Mouse (Mus musculus): Measurements from ENCODE around the gene Rpl41. TPM values are rescaled to one million over a fixed set of nuclear protein-coding genes. Genes with fewer than 3 reads are reported as not detected.
"Not testable (repeated sequence)": the region's sequence is repeated elsewhere in the genome, so short reads cannot be mapped to it uniquely, and the experiment has no call there.

The Rpl41 gene
- polyA plus RNA-seq, 1 experiment = not detected

- 89% methylated on average over 9 of the region's 9 CpGs for WGBS
- no peak overlapping the region for H3K4me3 ChIP-seq (ENCODE audit: insufficient read depth, low read depth, low read length)
- H3K27ac ChIP-seq (ENCODE audit: insufficient read depth, low read depth, low read length) = no peak overlapping the region
- no peak for TF ChIP-seq CTCF (IDR thresholded peaks at IDR 0.05; ENCODE audit: insufficient read depth, low read depth, low read length)
- TF ChIP-seq POLR2A (IDR thresholded peaks at IDR 0.05; ENCODE audit: insufficient read depth, low read depth, low read length) = no peak
- 0 out of 2 replicates have a peak, but pooled peaks cover 4% of the 10 kb centered on the region for H3K4me1 ChIP-seq (ENCODE audit: control insufficient read depth, insufficient read depth, low read length)
Measured at GRCm38 (mm10) chr10:128509203-128509602, 39.9 kb downstream of the Rpl41 start.

- TF ChIP-seq POLR2A (IDR thresholded peaks at IDR 0.05; ENCODE audit: insufficient read depth, low read depth, low read length) = no peak
- no peak for TF ChIP-seq CTCF (IDR thresholded peaks at IDR 0.05; ENCODE audit: insufficient read depth, low read depth, low read length)
- 76% methylated on average over 9 of the region's 9 CpGs for WGBS
- H3K4me3 ChIP-seq (ENCODE audit: insufficient read depth, low read depth, low read length) = no peak overlapping the region
- H3K27ac ChIP-seq (ENCODE audit: insufficient read depth, low read depth, low read length) = no peak overlapping the region
- H3K4me1 ChIP-seq (ENCODE audit: control insufficient read depth, insufficient read depth, low read length) = 0 out of 2 replicates have a peak, but pooled peaks cover 4% of the 10 kb centered on the region
Measured at GRCm38 (mm10) chr10:128508260-128508659, 40.8 kb downstream of the Rpl41 start.

- Histone ChIP-seq H3K4me3 (ENCODE audit: insufficient read depth, low read depth, low read length) (no peak overlapping the region), H3K27ac (ENCODE audit: insufficient read depth, low read depth, low read length) (no peak overlapping the region), H3K4me1 (ENCODE audit: control insufficient read depth, insufficient read depth, low read length) (0 out of 2 replicates have a peak, but pooled peaks cover 4% of the 10 kb centered on the region)
- 98% methylated on average over 14 of the region's 14 CpGs for WGBS
- TF ChIP-seq POLR2A (IDR thresholded peaks at IDR 0.05; ENCODE audit: insufficient read depth, low read depth, low read length) = no peak
- TF ChIP-seq CTCF (IDR thresholded peaks at IDR 0.05; ENCODE audit: insufficient read depth, low read depth, low read length) = no peak
Measured at GRCm38 (mm10) chr10:128505974-128506373, 43.1 kb downstream of the Rpl41 start.

- not testable (repeated sequence) for H3K4me1 ChIP-seq (ENCODE audit: control insufficient read depth, insufficient read depth, low read length); H3K4me3 ChIP-seq (ENCODE audit: insufficient read depth, low read depth, low read length); H3K27ac ChIP-seq (ENCODE audit: insufficient read depth, low read depth, low read length)
- WGBS = 76% methylated on average over 5 of the region's 5 CpGs
Measured at GRCm38 (mm10) chr10:128505371-128505667, 43.8 kb downstream of the Rpl41 start.

- TF ChIP-seq POLR2A (IDR thresholded peaks at IDR 0.05; ENCODE audit: insufficient read depth, low read depth, low read length) (no peak), CTCF (IDR thresholded peaks at IDR 0.05; ENCODE audit: insufficient read depth, low read depth, low read length) (no peak)
- 71% methylated on average over 9 of the region's 9 CpGs for WGBS
- Histone ChIP-seq H3K4me1 (ENCODE audit: control insufficient read depth, insufficient read depth, low read length) (0 out of 2 replicates have a peak, but pooled peaks cover 4% of the 10 kb centered on the region), H3K4me3 (ENCODE audit: insufficient read depth, low read depth, low read length) (no peak overlapping the region), H3K27ac (ENCODE audit: insufficient read depth, low read depth, low read length) (no peak overlapping the region; the same call in 1 of the 2 replicates)
Measured at GRCm38 (mm10) chr10:128504641-128505370, 44.3 kb downstream of the Rpl41 start.

- no peak for TF ChIP-seq POLR2A (IDR thresholded peaks at IDR 0.05; ENCODE audit: insufficient read depth, low read depth, low read length)
- no peak for TF ChIP-seq CTCF (IDR thresholded peaks at IDR 0.05; ENCODE audit: insufficient read depth, low read depth, low read length)
- Histone ChIP-seq H3K4me1 (ENCODE audit: control insufficient read depth, insufficient read depth, low read length) (0 out of 2 replicates have a peak, but pooled peaks cover 4% of the 10 kb centered on the region), H3K4me3 (ENCODE audit: insufficient read depth, low read depth, low read length) (no peak overlapping the region), H3K27ac (ENCODE audit: insufficient read depth, low read depth, low read length) (no peak overlapping the region)
- WGBS = 86% methylated on average over 3 of the region's 3 CpGs
Measured at GRCm38 (mm10) chr10:128504012-128504411, 45.1 kb downstream of the Rpl41 start.

- WGBS = 80% methylated on average over 8 of the region's 8 CpGs
- H3K27ac ChIP-seq (ENCODE audit: insufficient read depth, low read depth, low read length) = no peak overlapping the region
- 0 out of 2 replicates have a peak, but pooled peaks cover 4% of the 10 kb centered on the region for H3K4me1 ChIP-seq (ENCODE audit: control insufficient read depth, insufficient read depth, low read length)
- TF ChIP-seq POLR2A (IDR thresholded peaks at IDR 0.05; ENCODE audit: insufficient read depth, low read depth, low read length) = no peak
- no peak for TF ChIP-seq CTCF (IDR thresholded peaks at IDR 0.05; ENCODE audit: insufficient read depth, low read depth, low read length)
- H3K4me3 ChIP-seq (ENCODE audit: insufficient read depth, low read depth, low read length) = no peak overlapping the region
Measured at GRCm38 (mm10) chr10:128503532-128503931, 45.6 kb downstream of the Rpl41 start.

GRCm38 (mm10) chr10:128502341-128502740 is 46.8 kb downstream of the Rpl41 start:
- Histone ChIP-seq H3K27ac (ENCODE audit: insufficient read depth, low read depth, low read length) (no peak overlapping the region), H3K4me3 (ENCODE audit: insufficient read depth, low read depth, low read length) (no peak overlapping the region), H3K4me1 (ENCODE audit: control insufficient read depth, insufficient read depth, low read length) (0 out of 2 replicates have a peak, but pooled peaks cover 4% of the 10 kb centered on the region)
- WGBS = 74% methylated on average over 5 of the region's 5 CpGs
- TF ChIP-seq POLR2A (IDR thresholded peaks at IDR 0.05; ENCODE audit: insufficient read depth, low read depth, low read length) (no peak), CTCF (IDR thresholded peaks at IDR 0.05; ENCODE audit: insufficient read depth, low read depth, low read length) (no peak)

- Histone ChIP-seq H3K4me3 (ENCODE audit: insufficient read depth, low read depth, low read length) (peak overlapping the region; percentile 61), H3K4me1 (ENCODE audit: control insufficient read depth, insufficient read depth, low read length) (peaks cover 19% of the 10 kb centered on the region), H3K27ac (ENCODE audit: insufficient read depth, low read depth, low read length) (peak overlapping the region; percentile 68)
- under 1% methylated on average over 21 of the region's 21 CpGs for WGBS
- TF ChIP-seq CTCF (IDR thresholded peaks at IDR 0.05; ENCODE audit: insufficient read depth, low read depth, low read length) = no peak
- no peak for TF ChIP-seq POLR2A (IDR thresholded peaks at IDR 0.05; ENCODE audit: insufficient read depth, low read depth, low read length)
Measured at GRCm38 (mm10) chr10:128499116-128499671, 49.9 kb downstream of the Rpl41 start.

All from olfactory bulb, adult 2 months (tissue).